Mouse (Mus musculus) urinary bladder, postnatal 14 days (tissue): ENCODE measurements at regions not wholly inside any gene's neighbourhood (a gene's known extent, or its start where the extent isn't known, plus 50 kb on each side); places are given as distances from the start of the nearest gene placed in this dataset.
A peak's percentile ranks its signal among the peaks of the same experiment; 100 is the strongest.

ENCODE experiments used
- DNase-seq: peaks from one replicate; pipeline ENCODE4 v3.0.0; 2021; ENCODE audit warnings: low spot score

DNA sequence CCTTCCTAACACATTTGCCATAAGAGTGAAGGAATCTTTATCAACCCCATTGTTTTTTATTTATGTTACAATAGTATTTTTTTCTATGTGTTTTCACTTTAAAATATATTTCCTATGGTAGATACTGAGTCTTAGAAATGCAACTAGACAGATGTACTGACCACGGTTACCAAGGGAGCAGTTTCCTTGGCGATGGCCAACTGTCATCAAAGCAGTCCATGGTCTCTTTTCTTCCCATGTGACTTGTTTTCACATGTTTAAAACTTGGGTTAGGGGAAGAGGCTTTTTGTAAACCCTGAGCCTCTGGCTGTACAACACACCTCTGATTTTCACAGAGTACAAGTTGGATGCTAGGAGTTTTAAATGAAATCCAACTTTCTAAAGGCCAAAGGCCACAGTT is 411.9 kb upstream of the Gm765 start:
- DNase-seq: no peak

DNA sequence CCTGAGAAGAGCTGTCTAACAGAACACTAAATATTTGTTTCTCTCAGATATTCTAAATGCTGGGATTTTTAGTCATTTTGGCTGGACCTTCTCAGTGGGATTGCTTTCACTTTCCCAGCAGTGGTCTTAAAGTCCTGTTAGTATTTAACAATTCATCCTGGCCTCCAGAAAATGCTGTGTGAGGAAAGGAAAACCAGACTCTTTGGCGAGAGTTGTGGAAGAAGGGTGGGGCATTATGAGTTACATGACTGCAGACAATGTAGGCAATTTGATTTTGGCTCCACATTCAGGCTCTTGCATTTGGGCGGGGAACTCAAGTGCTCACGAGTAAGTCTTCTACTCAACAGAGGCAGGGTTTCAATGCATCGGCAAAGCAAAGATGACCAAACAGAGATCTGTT is 406.1 kb upstream of the Gm765 start:
- DNase-seq: no peak

DNA sequence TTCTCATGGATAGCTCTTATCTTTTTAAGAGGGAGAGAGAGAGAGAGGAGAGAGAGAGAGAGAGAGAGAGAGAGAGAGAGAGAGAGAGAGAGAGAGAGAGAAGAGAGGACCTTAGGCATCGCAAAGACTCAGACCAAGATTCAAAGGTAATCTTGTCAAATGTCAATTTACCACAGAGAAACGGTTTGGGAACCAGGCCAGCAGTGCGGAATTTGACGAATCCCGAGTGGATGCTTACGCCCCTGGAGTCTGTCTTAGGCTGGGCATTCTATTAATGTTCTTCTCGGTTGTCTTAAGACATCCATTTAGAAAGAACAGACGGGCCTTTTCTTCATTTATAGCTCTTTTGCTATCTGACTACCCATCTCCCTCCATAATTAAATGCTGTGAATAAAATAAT is 404.4 kb upstream of the Gm765 start:
- DNase-seq: no peak

DNA sequence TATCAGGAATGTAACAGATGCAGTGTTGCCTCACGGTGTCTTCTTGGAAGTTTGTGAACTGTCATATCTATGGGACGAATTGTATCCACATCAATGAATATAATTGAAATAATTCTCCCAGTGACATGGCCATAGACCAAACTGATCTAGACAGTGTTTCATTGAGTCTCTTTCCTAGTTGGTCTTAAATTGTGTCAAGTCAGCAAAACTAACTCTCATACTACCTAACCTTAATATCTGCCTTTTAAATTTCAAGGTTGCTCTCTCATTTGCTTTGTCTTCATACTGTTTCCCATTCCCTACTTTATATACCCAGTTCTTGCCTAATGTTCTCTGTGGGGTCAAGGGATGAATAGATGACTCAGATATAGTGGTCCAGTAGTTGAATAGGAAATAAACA is 397.9 kb upstream of the Gm765 start:
- no peak for DNase-seq

- DNase-seq: no peak
These were observed 388.5 kb upstream of the Gm765 start for GRCm38 (mm10) chr6:98731010-98731530.

DNA sequence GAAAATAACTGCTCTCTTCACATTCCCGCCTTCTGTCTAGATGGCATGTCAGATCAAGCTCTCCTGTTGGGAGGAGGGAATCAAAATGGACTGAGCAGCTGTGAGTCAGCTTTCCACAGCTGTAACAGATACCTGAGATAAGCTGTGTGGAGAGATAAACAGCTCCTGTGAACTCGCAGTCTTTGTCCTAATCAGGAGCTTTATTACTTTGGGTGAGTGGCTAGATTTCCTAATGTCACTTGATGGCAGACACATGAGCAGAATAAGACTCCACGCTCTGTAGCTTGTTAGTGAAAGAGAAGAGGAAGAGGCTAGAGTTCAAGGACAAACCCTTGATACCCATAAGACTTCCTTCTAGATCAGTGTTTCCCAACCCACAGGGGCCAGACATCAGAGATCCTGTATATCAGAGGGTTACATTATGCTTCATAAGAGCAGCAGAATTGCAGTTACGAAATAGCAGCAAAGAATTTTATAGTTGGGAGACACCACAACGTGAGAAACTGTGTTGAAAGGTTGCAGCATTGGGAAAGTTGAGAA is 384.1 kb upstream of the Gm765 start:
- no peak for DNase-seq

- DNase-seq: peak; percentile 11
These were observed 362.5 kb upstream of the Gm765 start for GRCm38 (mm10) chr6:98704887-98705622.

- no peak for DNase-seq
These were observed 355.0 kb upstream of the Gm765 start for GRCm38 (mm10) chr6:98697571-98697970.

DNA sequence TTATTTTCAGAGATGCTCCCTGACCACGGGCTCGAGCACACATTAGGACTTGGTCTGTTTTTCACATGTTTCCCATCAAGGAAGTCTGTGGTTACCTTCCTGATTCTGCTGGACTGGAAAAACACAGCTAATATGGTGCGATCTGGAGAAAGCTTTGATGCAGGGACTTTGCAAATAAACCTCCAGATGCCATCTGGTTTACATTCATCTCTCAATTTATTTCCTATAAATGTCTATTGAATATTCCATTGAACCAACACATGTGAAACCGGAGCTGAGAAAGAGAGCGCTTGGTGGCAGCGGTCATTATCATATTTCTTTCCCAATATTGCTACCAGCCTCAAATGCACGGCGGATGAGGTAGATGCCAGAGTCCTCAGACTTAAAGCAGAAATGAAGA is 350.9 kb upstream of the Gm765 start:
- DNase-seq: no peak

DNA sequence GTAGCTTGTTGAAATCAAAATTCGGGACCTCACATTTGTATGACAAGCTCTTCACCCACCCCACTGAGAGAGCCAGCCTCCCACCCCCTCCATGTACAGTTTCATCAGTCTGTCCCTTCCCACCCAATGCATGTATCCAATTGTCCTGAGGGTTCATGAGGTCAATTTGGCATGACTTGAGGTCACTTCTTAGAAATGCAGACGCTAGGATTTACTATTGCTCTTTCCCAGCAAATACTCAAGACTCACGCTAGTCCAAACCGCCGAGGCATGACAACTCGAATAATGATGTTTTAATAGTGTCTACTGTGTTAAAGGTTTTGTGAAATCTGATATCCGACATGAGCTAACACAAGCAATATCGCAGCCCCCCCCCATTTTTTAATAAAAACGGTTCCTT is 347.6 kb upstream of the Gm765 start:
- DNase-seq: no peak

DNA sequence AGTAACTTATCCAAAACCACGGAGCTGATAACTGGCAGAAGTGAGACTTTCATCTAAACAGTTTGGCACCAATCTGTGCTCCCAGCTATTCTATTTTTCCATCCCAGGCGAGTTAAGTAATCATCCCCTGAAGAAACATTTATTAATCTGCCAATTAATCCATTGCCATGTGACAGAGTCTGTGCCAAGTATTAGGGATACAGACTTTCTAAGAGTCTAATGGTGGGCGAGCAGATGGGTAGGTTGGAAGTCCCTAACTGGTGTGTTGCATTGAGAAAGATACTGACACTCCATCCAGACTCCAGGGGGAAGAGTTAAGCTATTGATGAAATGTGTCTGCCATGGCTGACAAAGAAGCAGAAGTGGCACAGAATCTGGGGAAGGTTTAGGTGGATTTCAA is 346.8 kb upstream of the Gm765 start:
- DNase-seq: no peak

- DNase-seq: no peak
These were observed 346.1 kb upstream of the Gm765 start for GRCm38 (mm10) chr6:98688624-98689023.

GRCm38 (mm10) chr6:98666388-98666989 is 323.9 kb upstream of the Gm765 start:
- DNase-seq: peak; percentile 53

DNA sequence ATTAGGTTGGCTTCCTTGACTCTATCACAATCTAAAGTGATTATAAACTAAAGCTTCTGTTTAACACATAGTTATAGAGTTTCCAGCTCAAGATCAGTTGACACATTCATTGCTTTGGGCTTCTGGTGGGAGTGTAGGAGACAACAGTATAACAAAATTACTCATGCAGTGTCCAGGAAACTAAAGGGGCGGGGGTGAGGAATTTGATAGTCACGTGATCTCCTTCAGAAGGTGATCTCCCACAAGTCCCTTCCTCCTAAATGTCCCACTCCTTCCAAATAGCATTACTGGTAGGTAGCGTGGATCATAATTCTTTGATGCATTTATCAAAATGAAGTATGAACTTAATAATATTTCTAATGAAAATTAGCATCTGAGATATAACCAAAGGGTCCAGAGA is 309.3 kb upstream of the Gm765 start:
- no peak for DNase-seq

GRCm38 (mm10) chr6:98651315-98651714 is 308.8 kb upstream of the Gm765 start:
- no peak for DNase-seq

DNA sequence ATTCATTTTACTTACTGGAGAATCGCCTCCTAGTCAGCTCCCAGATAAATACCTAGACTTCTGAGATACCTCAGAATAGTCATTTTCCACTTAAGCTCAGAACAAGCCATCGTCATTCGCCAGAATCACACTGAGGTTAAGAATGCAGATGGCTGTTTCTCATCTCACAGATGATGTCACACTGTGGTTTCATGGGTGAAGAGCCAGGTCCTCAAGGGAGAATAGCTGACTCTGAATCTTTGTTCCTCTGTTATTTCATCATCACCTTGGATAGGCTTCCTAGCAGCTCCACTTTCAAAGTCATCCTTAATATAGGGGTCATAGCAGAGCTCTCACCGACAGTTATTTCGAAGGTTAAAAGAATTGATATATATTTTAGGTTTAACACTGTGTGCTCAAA is 297.8 kb upstream of the Gm765 start:
- DNase-seq: no peak

DNA sequence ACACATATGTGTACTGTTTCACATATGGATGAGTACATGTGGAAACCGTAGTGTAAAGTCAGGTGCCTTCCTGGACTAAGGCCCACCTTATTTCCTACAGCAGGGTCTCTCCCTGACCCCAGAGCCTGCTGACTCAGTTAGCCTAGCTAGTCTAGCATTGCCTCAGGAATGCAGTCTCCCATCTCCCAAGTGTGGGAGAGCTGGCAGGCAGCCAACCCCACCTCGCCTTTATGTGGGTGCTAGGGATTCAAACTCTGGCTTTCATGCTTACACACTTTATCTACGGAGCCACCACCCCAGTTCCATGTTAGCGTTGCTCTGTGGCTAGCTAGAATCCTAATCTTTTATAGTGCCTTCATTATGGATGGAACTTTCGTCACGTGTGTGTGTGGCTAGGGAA is 293.3 kb upstream of the Gm765 start:
- no peak for DNase-seq

GRCm38 (mm10) chr6:98632278-98633063 is 289.9 kb upstream of the Gm765 start:
- no peak for DNase-seq

DNA sequence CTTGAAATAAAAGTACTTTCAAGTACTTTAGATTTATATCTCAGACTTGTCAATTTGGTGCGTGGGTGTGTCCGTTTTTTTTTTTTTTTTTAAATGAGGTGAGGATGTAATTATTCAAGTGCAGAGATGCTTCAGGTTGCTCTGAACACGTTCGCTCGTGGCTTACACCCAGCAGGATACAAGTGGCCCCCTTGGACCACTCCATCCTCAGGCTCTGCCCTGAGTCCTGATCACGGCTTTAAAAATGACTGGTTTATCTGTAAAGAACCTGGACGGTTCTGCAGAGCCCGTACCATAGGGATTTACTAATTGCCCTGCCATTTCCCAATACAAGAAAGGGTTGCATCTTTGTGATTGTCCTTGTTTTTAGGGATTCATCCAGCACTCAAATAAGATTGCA is 288.7 kb upstream of the Gm765 start:
- no peak for DNase-seq

DNA sequence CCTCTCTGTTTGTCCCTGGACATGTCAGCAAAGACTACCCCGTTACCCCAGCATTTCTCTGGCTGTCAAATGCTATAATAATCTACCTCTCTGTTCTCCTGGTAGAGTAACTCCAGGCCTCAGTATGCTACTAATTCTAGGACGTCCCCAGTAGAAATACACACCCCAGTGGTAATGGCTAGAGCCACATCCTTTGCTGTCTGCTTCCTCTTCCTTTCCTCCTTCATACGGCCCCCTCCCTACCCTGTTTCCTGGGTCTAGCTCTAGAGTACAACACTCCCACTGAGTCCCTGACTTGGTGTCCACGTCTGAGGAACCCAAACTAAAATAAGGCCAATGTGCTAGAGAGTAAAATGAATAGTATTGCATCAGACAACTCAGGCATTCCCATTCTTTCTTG is 287.1 kb upstream of the Gm765 start:
- no peak for DNase-seq

GRCm38 (mm10) chr6:98626435-98626834 is 283.9 kb upstream of the Gm765 start:
- DNase-seq: no peak

DNA sequence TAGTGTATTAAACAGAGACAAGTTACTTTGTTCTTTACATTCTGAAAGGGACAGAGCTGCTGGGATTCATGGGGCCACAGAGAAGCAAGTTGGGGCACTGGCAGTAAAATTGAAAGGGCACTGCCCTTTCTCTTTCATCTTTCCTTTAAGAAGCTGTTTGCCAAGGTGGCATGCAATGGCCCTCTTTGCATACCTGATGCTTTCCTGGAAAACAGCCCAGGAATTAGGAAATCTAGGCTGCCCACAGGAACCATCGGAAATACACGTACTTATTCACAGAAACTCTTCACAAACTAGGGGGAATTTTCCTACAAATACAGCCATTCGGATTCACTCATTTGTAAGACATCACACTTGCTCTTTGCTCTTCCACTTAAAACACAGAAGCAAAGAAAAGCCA is 278.3 kb upstream of the Gm765 start:
- no peak for DNase-seq

- DNase-seq: no peak
These were observed 270.5 kb upstream of the Gm765 start for GRCm38 (mm10) chr6:98613030-98613429.
